Mouse (Mus musculus) spleen, postnatal 36 days (tissue): ENCODE results near the gene Gabpb1.

Source experiments
- DNase-seq, 2 experiments: peaks; one replicate each; pipeline ENCODE4 v3.0.0; 2022; ENCODE audit warnings: low spot score in 2 of 2, mixed read lengths in 1 of 2

Gabpb1 gene

GRCm38 (mm10) chr2:126593831-126594610, 82.1 kb downstream of the Gabpb1 start:
- peak; percentile 57 to 69 for DNase-seq

- DNase-seq: no peak
Observed at GRCm38 (mm10) chr2:126591304-126591703, 84.8 kb downstream of the Gabpb1 start.

GRCm38 (mm10) chr2:126587468-126587867, 88.7 kb downstream of the Gabpb1 start:
- DNase-seq: no peak

- DNase-seq: no peak
Observed at GRCm38 (mm10) chr2:126584621-126585369, 91.3 kb downstream of the Gabpb1 start.

- DNase-seq: no peak
Observed at GRCm38 (mm10) chr2:126583960-126584359, 92.2 kb downstream of the Gabpb1 start.

- DNase-seq: no peak
Observed at GRCm38 (mm10) chr2:126579282-126579681, 96.9 kb downstream of the Gabpb1 start.
